In genomic region chr4:35113516-35114248, GRCm38 (mm10) we compare ENCODE assay signal across 19 mouse cellular contexts. TPM values are rescaled to one million over a fixed set of nuclear protein-coding genes. Genes with fewer than 3 reads are reported as not detected.
DNase-seq lines count a peak whose midpoint lies in the region; ATAC-seq and TF ChIP-seq lines count a peak whose summit lies in the region.
"Had no signal": no experiment of that assay in that cellular context is flagged by ENCODE, and none has a peak within 500 bp of the region (broad histone marks: within the 10 kb centered on the region; RNA-seq: fewer than 3 reads in every experiment).

No protein-coding gene starts in this region.

- WGBS in hindbrain, embryonic 10.5 days: 82% methylated on average over 13 of the region's 13 CpGs
- 80% methylated on average over 13 of the region's 13 CpGs for WGBS in hindbrain, embryonic 16.5 days
- 55% methylated on average over 13 of the region's 13 CpGs for WGBS in liver, embryonic 15.5 days (ENCODE audit: insufficient replicate concordance)
- 61% methylated on average over 13 of the region's 13 CpGs for WGBS in liver, embryonic 12.5 days (ENCODE audit: insufficient replicate concordance)
- WGBS in intestine, embryonic 16.5 days: 53% methylated on average over 13 of the region's 13 CpGs
- 50% methylated on average over 13 of the region's 13 CpGs for WGBS in stomach, postnatal 0 days

- no peak for ATAC-seq in hindbrain, embryonic 16.5 days
- ATAC-seq in liver, embryonic 15.5 days (ENCODE audit: insufficient read depth): peak; percentile 34; the same call in 1 of the 2 replicates
- ATAC-seq in liver, embryonic 12.5 days: no peak
- ATAC-seq in intestine, embryonic 16.5 days: peak; percentile 62
- ATAC-seq in stomach, postnatal 0 days (ENCODE audit: low FRiP score, low TSS enrichment): 0 out of 2 replicates have a peak, but pooled peaks have one; percentile 4
- ATAC-seq: inflammation-experienced regulatory T-cells, adult 6 months had no signal

- no peaks in the 10 kb centered on the region for H3K27me3 ChIP-seq in hindbrain, embryonic 10.5 days (ENCODE audit: insufficient read depth, poor library complexity, severe bottlenecking)
- H3K27me3 ChIP-seq in hindbrain, embryonic 16.5 days (replicated peaks; ENCODE audit: control insufficient read depth, insufficient read depth, low read length): no peaks in the 10 kb centered on the region
- H3K27me3 ChIP-seq in liver, embryonic 15.5 days: no peaks in the 10 kb centered on the region
- no peaks in the 10 kb centered on the region for H3K27me3 ChIP-seq in liver, embryonic 12.5 days (replicated peaks)
- no peaks in the 10 kb centered on the region for H3K27me3 ChIP-seq in intestine, embryonic 16.5 days (replicated peaks; ENCODE audit: control insufficient read depth, insufficient read depth, low read length)
- no peaks in the 10 kb centered on the region for H3K27me3 ChIP-seq in stomach, postnatal 0 days (ENCODE audit: control insufficient read depth, insufficient read depth, low read length)
- H3K27me3 ChIP-seq: forebrain, embryonic 12.5 days; heart, embryonic 15.5 days; megakaryocyte, embryonic 14.5 days had no signal

- H3K4me3 ChIP-seq in hindbrain, embryonic 10.5 days: no peak overlapping the region
- no peak overlapping the region for H3K4me3 ChIP-seq in hindbrain, embryonic 16.5 days (ENCODE audit: low read length)
- no peak overlapping the region for H3K4me3 ChIP-seq in liver, embryonic 15.5 days (replicated peaks)
- H3K4me3 ChIP-seq in liver, embryonic 12.5 days: no peak overlapping the region
- no peak overlapping the region for H3K4me3 ChIP-seq in intestine, embryonic 16.5 days (ENCODE audit: low read length)
- H3K4me3 ChIP-seq in stomach, postnatal 0 days (ENCODE audit: low read depth, low read length): no peak overlapping the region
- H3K4me3 ChIP-seq: embryonic facial prominence, embryonic 10.5 days; forebrain, embryonic 12.5 days; heart, embryonic 15.5 days; megakaryocyte, embryonic 14.5 days had no signal

- no peak overlapping the region for H3K4me2 ChIP-seq in hindbrain, embryonic 16.5 days (ENCODE audit: low read length)
- no peak overlapping the region for H3K4me2 ChIP-seq in liver, embryonic 15.5 days
- no peak overlapping the region for H3K4me2 ChIP-seq in liver, embryonic 12.5 days
- no peak overlapping the region for H3K4me2 ChIP-seq in intestine, embryonic 16.5 days (ENCODE audit: low read depth, low read length)
- H3K4me2 ChIP-seq in stomach, postnatal 0 days (replicated peaks; ENCODE audit: low read depth): no peak overlapping the region
- H3K4me2 ChIP-seq: forebrain, embryonic 12.5 days; heart, embryonic 15.5 days had no signal

- H3K9ac ChIP-seq in hindbrain, embryonic 16.5 days (ENCODE audit: low read depth, low read length): no peak overlapping the region
- no peak overlapping the region for H3K9ac ChIP-seq in liver, embryonic 15.5 days
- H3K9ac ChIP-seq in liver, embryonic 12.5 days: no peak overlapping the region
- H3K9ac ChIP-seq in intestine, embryonic 16.5 days (ENCODE audit: low read depth, low read length): no peak overlapping the region
- H3K9ac ChIP-seq in stomach, postnatal 0 days (ENCODE audit: low read length): no peak overlapping the region
- H3K9ac ChIP-seq: forebrain, embryonic 12.5 days; heart, embryonic 15.5 days had no signal

- TF ChIP-seq EP300 in stomach, postnatal 0 days (optimal IDR thresholded peaks at IDR 0.05): no peak

- H3K9me3 ChIP-seq in hindbrain, embryonic 10.5 days: no peaks in the 10 kb centered on the region
- no peaks in the 10 kb centered on the region for H3K9me3 ChIP-seq in hindbrain, embryonic 16.5 days (ENCODE audit: control insufficient read depth, low read length)
- H3K9me3 ChIP-seq in liver, embryonic 15.5 days (replicated peaks): no peaks in the 10 kb centered on the region
- H3K9me3 ChIP-seq in liver, embryonic 12.5 days (replicated peaks): no peaks in the 10 kb centered on the region
- H3K9me3 ChIP-seq in intestine, embryonic 16.5 days (ENCODE audit: control insufficient read depth, low read length): no peaks in the 10 kb centered on the region
- H3K9me3 ChIP-seq in stomach, postnatal 0 days (ENCODE audit: control insufficient read depth, low read length): no peaks in the 10 kb centered on the region
- H3K9me3 ChIP-seq: embryonic facial prominence, embryonic 10.5 days; forebrain, embryonic 12.5 days; heart, embryonic 15.5 days had no signal

- H3K36me3 ChIP-seq in hindbrain, embryonic 10.5 days: 0 out of 2 replicates have a peak, but pooled peaks cover 2% of the 10 kb centered on the region
- no peaks in the 10 kb centered on the region for H3K36me3 ChIP-seq in hindbrain, embryonic 16.5 days (ENCODE audit: control insufficient read depth, insufficient read depth, low read length)
- H3K36me3 ChIP-seq in liver, embryonic 15.5 days (replicated peaks): no peaks in the 10 kb centered on the region
- H3K36me3 ChIP-seq in liver, embryonic 12.5 days: no peaks in the 10 kb centered on the region
- H3K36me3 ChIP-seq in intestine, embryonic 16.5 days (ENCODE audit: control insufficient read depth, insufficient read depth, low read length): no peaks in the 10 kb centered on the region
- no peaks in the 10 kb centered on the region for H3K36me3 ChIP-seq in stomach, postnatal 0 days (ENCODE audit: control insufficient read depth, insufficient read depth, low read length)
- H3K36me3 ChIP-seq: embryonic facial prominence, embryonic 10.5 days; forebrain, embryonic 12.5 days; heart, embryonic 15.5 days had no signal

- DNase-seq in hindbrain, embryonic 10.5 days (ENCODE audit: low spot score): no peak
- no peak for DNase-seq in stomach, postnatal 0 days (ENCODE audit: low spot score)
- DNase-seq in testis, postnatal 14 days (ENCODE audit: low spot score): no peak
- no peak for DNase-seq in cerebellum, postnatal 36 days
- DNase-seq: cerebellum, adult 8-10 months; lung, adult 2 months; thymus, postnatal 36 days had no signal

- 0 out of 2 replicates have a peak overlapping the region, but pooled peaks have one; percentile 1 for H3K27ac ChIP-seq in hindbrain, embryonic 10.5 days
- H3K27ac ChIP-seq in hindbrain, embryonic 16.5 days (ENCODE audit: low read depth, low read length): no peak overlapping the region
- 0 out of 2 replicates have a peak overlapping the region, but pooled peaks have one; percentile 41 for H3K27ac ChIP-seq in liver, embryonic 15.5 days (replicated peaks)
- no peak overlapping the region for H3K27ac ChIP-seq in liver, embryonic 12.5 days
- no peak overlapping the region for H3K27ac ChIP-seq in intestine, embryonic 16.5 days (ENCODE audit: low read length)
- 0 out of 2 replicates have a peak overlapping the region, but pooled peaks have one; percentile 30 for H3K27ac ChIP-seq in stomach, postnatal 0 days (replicated peaks)
- H3K27ac ChIP-seq: embryonic facial prominence, embryonic 10.5 days; forebrain, embryonic 12.5 days; heart, embryonic 15.5 days had no signal

- TF ChIP-seq CTCF in stomach, postnatal 0 days (IDR thresholded peaks at IDR 0.05; ENCODE audit: low read depth): no peak

- H3K4me1 ChIP-seq in hindbrain, embryonic 10.5 days (replicated peaks): peaks cover 15% of the 10 kb centered on the region; the same call in 1 of the 2 replicates
- H3K4me1 ChIP-seq in hindbrain, embryonic 16.5 days (ENCODE audit: control insufficient read depth, insufficient read depth, low read depth, low read length): no peaks in the 10 kb centered on the region
- 0 out of 2 replicates have a peak, but pooled peaks cover 6% of the 10 kb centered on the region for H3K4me1 ChIP-seq in liver, embryonic 15.5 days (replicated peaks)
- peaks cover 3% of the 10 kb centered on the region; the same call in 1 of the 2 replicates for H3K4me1 ChIP-seq in liver, embryonic 12.5 days
- peaks cover 15% of the 10 kb centered on the region for H3K4me1 ChIP-seq in intestine, embryonic 16.5 days (ENCODE audit: control insufficient read depth, insufficient read depth, low read length)
- H3K4me1 ChIP-seq in stomach, postnatal 0 days (replicated peaks; ENCODE audit: control insufficient read depth, insufficient read depth): no peaks in the 10 kb centered on the region
- H3K4me1 ChIP-seq: megakaryocyte, embryonic 14.5 days had no signal

RNA-seq across cellular contexts. Expression of gene Ifnk, which starts 38.2 kb away (rescaled TPM):
- 0.26 and 0.41 TPM in 2 replicates for polyA plus RNA-seq in hindbrain, embryonic 10.5 days (2016; fragmentation: Nextera tagmentation; extraction: Ambion mirVana)
- polyA plus RNA-seq in hindbrain, embryonic 16.5 days (2015; fragmentation: Nextera tagmentation; extraction: Ambion mirVana): not detected in 2 replicates
- 0.10 TPM in 1 of 2 replicates, not detected in the other for polyA plus RNA-seq in liver, embryonic 15.5 days (2015; fragmentation: Nextera tagmentation; extraction: Ambion mirVana)
- 0.17 TPM in 1 of 2 replicates, not detected in the other for polyA plus RNA-seq in liver, embryonic 12.5 days (2016; fragmentation: Nextera tagmentation; extraction: Ambion mirVana)
- polyA plus RNA-seq in intestine, embryonic 16.5 days (2015; fragmentation: Nextera tagmentation; extraction: Ambion mirVana): 0.29 and 0.45 TPM in 2 replicates
- 0.16 TPM in 1 of 2 replicates, not detected in the other for polyA plus RNA-seq in stomach, postnatal 0 days (2015; fragmentation: Nextera tagmentation; extraction: Ambion mirVana)
- polyA plus RNA-seq: C2C12; heart, embryonic 15.5 days; inflammation-experienced regulatory T-cells, adult 6 months; limb, embryonic 11.5 days; lung, adult 2 months; midbrain, postnatal 0 days had no signal

RNA-seq across cellular contexts. Expression of gene Mob3b, which starts 43.6 kb away (rescaled TPM):
- polyA plus RNA-seq in hindbrain, embryonic 10.5 days (2016; fragmentation: Nextera tagmentation; extraction: Ambion mirVana): 13.1 and 19.6 TPM in 2 replicates
- polyA plus RNA-seq in hindbrain, embryonic 16.5 days (2015; fragmentation: Nextera tagmentation; extraction: Ambion mirVana): 3.9 TPM in 2 replicates
- polyA plus RNA-seq in liver, embryonic 15.5 days (2015; fragmentation: Nextera tagmentation; extraction: Ambion mirVana): 8.5 and 9.7 TPM in 2 replicates
- 6.0 and 7.1 TPM in 2 replicates for polyA plus RNA-seq in liver, embryonic 12.5 days (2016; fragmentation: Nextera tagmentation; extraction: Ambion mirVana)
- 27.3 and 27.5 TPM in 2 replicates for polyA plus RNA-seq in intestine, embryonic 16.5 days (2015; fragmentation: Nextera tagmentation; extraction: Ambion mirVana)
- polyA plus RNA-seq in stomach, postnatal 0 days (2015; fragmentation: Nextera tagmentation; extraction: Ambion mirVana): 15.0 and 16.9 TPM in 2 replicates

Comparison
In these comparisons a context has a peak if more than half of its experiments do, and no peak if none do; other contexts are left out.
1. H3K27ac ChIP-seq: peak in hindbrain, embryonic 10.5 days (single experiment), liver, embryonic 15.5 days (single experiment) and stomach, postnatal 0 days (single experiment); none in hindbrain, embryonic 16.5 days (single experiment), liver, embryonic 12.5 days (single experiment) and intestine, embryonic 16.5 days (single experiment).
2. ATAC-seq: peak in liver, embryonic 15.5 days (single experiment), intestine, embryonic 16.5 days (single experiment) and stomach, postnatal 0 days (single experiment); none in hindbrain, embryonic 16.5 days (single experiment) and liver, embryonic 12.5 days (single experiment).